Mouse (Mus musculus) embryonic facial prominence, embryonic 14.5 days (tissue): ENCODE results near the gene Gm10190. TPM values are rescaled to one million over a fixed set of nuclear protein-coding genes. Genes with fewer than 3 reads are reported as not detected.

ENCODE experiments used
- ATAC-seq: fragments of 200-750 bp; cut with Nextera tagmentation; 2 replicates; pipeline ENCODE4 v1.8.0; 2017; ENCODE audit warnings: low read depth, moderate number of reproducible peaks, moderate TSS enrichment
- DNase-seq: peaks from one replicate; pipeline ENCODE4 v3.0.0-alpha.2; 2015; ENCODE audit warnings: low spot score
- H3K27ac ChIP-seq: fragments of 300-500 bp; sonication (generic); replicated peaks from 2 replicates; pipeline ENCODE4 v1.5.1; 2014; ENCODE audit warnings: low read depth, mild to moderate bottlenecking, low read length, moderate library complexity
- H3K27me3 ChIP-seq: fragments of 300-500 bp; sonication (generic); replicated peaks from 2 replicates; pipeline ENCODE4 v1.6.1; 2014; ENCODE audit warnings: low read length; ENCODE audit not compliant: control insufficient read depth, insufficient read depth
- H3K36me3 ChIP-seq: fragments of 300-500 bp; sonication (generic); 2 replicates; pipeline ENCODE4 v1.6.1; 2014; ENCODE audit warnings: low read length, mixed read lengths; ENCODE audit not compliant: control insufficient read depth, insufficient read depth
- H3K4me1 ChIP-seq: fragments of 300-500 bp; sonication (generic); 2 replicates; pipeline ENCODE4 v1.6.1; 2014; ENCODE audit warnings: antibody characterized with exemption, low read length; ENCODE audit not compliant: control insufficient read depth, insufficient read depth
- H3K4me2 ChIP-seq: fragments of 300-500 bp; sonication (generic); 2 replicates; pipeline ENCODE4 v1.6.1; 2014; ENCODE audit warnings: low read depth, mild to moderate bottlenecking, low read length, moderate library complexity, mixed read lengths
- H3K4me3 ChIP-seq: fragments of 300-500 bp; sonication (generic); 2 replicates; pipeline ENCODE4 v1.5.1; 2014; ENCODE audit warnings: low read depth, mild to moderate bottlenecking, low read length
- H3K9ac ChIP-seq: fragments of 300-500 bp; sonication (generic); 2 replicates; pipeline ENCODE4 v1.6.1; 2014; ENCODE audit warnings: low read depth, mild to moderate bottlenecking, low read length, moderate library complexity, mixed read lengths
- H3K9me3 ChIP-seq: fragments of 300-500 bp; sonication (generic); 2 replicates; pipeline ENCODE4 v1.6.1; 2016; ENCODE audit warnings: low read length; ENCODE audit not compliant: control insufficient read depth
- WGBS: fragments of 180-500 bp; shearing (Covaris S2); extraction: QIAGEN DNeasy Blood & Tissue Kit; methylation state at CpG from one replicate; pipeline ENCODE4 v1.1.7; 2014; 5-methylcytosine and 5-hydroxymethylcytosine counted together
- polyA plus RNA-seq: library from polyadenylated mRNA; unstranded; fragments of >200 nt; fragmentation: Nextera tagmentation; extraction: Ambion mirVana; gene quantifications from 2 replicates; pipeline ENCODE4 v1.2.1, GENCODE M21; 2014

The Gm10190 gene
- polyA plus RNA-seq, 1 experiment from 2014 or later = 0.75 TPM

DNA sequence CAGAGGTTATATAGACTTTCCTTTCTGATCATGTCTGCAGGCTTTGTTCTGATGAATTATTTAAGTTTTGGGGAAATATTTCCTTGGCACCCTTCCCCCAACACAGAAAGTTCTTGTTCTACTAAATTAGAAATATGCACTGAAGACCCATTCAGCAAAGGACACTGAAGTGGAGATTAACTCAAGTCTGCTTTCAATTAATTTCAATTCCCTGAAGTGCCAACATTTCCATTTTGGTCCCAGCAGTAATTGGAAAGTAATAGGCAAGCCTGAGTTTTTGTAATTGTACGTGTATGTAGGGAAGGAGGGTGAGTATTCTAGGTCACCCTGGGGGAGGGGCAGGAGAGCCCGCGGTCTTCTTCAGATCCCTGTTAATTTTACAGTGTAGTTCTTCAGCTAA lies 46.9 kb downstream of the Gm10190 start:
- Histone ChIP-seq H3K27me3 (no peaks in the 10 kb centered on the region), H3K4me2 (no peak overlapping the region), H3K36me3 (no peaks in the 10 kb centered on the region), H3K4me3 (no peak overlapping the region), H3K4me1 (no peaks in the 10 kb centered on the region; the same call in 1 of the 2 replicates), H3K9ac (no peak overlapping the region), H3K27ac (no peak overlapping the region), H3K9me3 (no peaks in the 10 kb centered on the region)
- WGBS = 44% methylated on average over 3 of the region's 3 CpGs
- ATAC-seq (no peak), DNase-seq (no peak)

GRCm38 (mm10) chr17:80325456-80325855 lies 47.9 kb downstream of the Gm10190 start:
- Histone ChIP-seq H3K4me2 (no peak overlapping the region), H3K4me3 (no peak overlapping the region), H3K9me3 (no peaks in the 10 kb centered on the region), H3K36me3 (no peaks in the 10 kb centered on the region), H3K4me1 (no peaks in the 10 kb centered on the region; the same call in 1 of the 2 replicates), H3K27ac (no peak overlapping the region), H3K9ac (no peak overlapping the region), H3K27me3 (no peaks in the 10 kb centered on the region)
- ATAC-seq (no peak), DNase-seq (no peak)
- 78% methylated on average over 5 of the region's 5 CpGs for WGBS

DNA sequence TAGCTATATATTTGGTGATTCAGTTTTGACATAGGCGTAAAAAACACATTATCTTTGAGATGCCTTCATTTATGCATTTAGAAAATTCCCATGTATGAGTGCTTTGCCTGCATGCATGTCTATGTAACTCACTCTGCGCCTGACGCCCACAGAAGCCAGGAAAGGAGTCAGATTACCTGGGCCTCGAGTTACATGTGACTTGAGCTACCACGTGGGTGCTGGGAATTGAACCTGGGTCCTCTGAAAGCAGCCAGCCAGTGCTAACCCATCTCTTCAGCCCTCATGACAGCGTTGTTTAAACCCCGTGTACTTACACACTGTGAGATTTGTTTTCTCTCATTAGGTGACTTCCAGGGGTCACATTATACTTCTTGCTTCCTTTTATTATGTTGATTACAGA lies 48.8 kb downstream of the Gm10190 start:
- Histone ChIP-seq H3K4me1 (no peaks in the 10 kb centered on the region; the same call in 1 of the 2 replicates), H3K4me3 (no peak overlapping the region), H3K9ac (no peak overlapping the region), H3K27ac (no peak overlapping the region), H3K9me3 (no peaks in the 10 kb centered on the region), H3K4me2 (no peak overlapping the region), H3K36me3 (no peaks in the 10 kb centered on the region), H3K27me3 (no peaks in the 10 kb centered on the region)
- DNase-seq = no peak
- 71% methylated on average over 7 of the region's 7 CpGs for WGBS
- no peak for ATAC-seq

GRCm38 (mm10) chr17:80323658-80324057 lies 49.7 kb downstream of the Gm10190 start:
- DNase-seq = no peak

More at GRCm38 (mm10) chr17:80323658-80324057, 49.7 kb downstream of the Gm10190 start:
- ATAC-seq = no peak
- WGBS = 72% methylated on average over 8 of the region's 8 CpGs
- Histone ChIP-seq H3K27me3 (no peaks in the 10 kb centered on the region), H3K4me2 (no peak overlapping the region), H3K36me3 (no peaks in the 10 kb centered on the region), H3K9me3 (no peaks in the 10 kb centered on the region), H3K4me3 (no peak overlapping the region), H3K27ac (no peak overlapping the region), H3K4me1 (no peaks in the 10 kb centered on the region; the same call in 1 of the 2 replicates), H3K9ac (no peak overlapping the region)

Other genes with a start within 250 kb of the Gm10190 start
- 25.8 and 27.3 TPM in 2 replicates for gene Galm, start 246.1 kb downstream of the Gm10190 start, polyA plus RNA-seq
- gene Srsf7, start 166.2 kb downstream of the Gm10190 start, polyA plus RNA-seq = 485 and 532 TPM in 2 replicates
- 0.18 and 0.19 TPM in 2 replicates for gene Ttc39d, start 166.1 kb downstream of the Gm10190 start, polyA plus RNA-seq
- 33.1 and 34.5 TPM in 2 replicates for gene Gemin6, start 149.1 kb downstream of the Gm10190 start, polyA plus RNA-seq
- 26.7 and 27.9 TPM in 2 replicates for gene Morn2, start 83.3 kb downstream of the Gm10190 start, polyA plus RNA-seq
- gene Dhx57, start 83.1 kb downstream of the Gm10190 start, polyA plus RNA-seq = 19.5 and 20.7 TPM in 2 replicates
- 0.88 and 1.7 TPM in 2 replicates for gene Arhgef33, start 66.1 kb downstream of the Gm10190 start, polyA plus RNA-seq
- gene Sos1, start 106.9 kb upstream of the Gm10190 start, polyA plus RNA-seq = 7.3 and 8.3 TPM in 2 replicates
- gene Cdkl4, start 204.3 kb upstream of the Gm10190 start, polyA plus RNA-seq = 1.7 and 2.2 TPM in 2 replicates